Mouse (Mus musculus) kidney, embryonic 15.5 days (tissue): ENCODE data around the gene Alg2. TPM values are rescaled to one million over a fixed set of nuclear protein-coding genes. Genes with fewer than 3 reads are reported as not detected.

ENCODE experiments used
- ATAC-seq: fragments of 200-750 bp; cut with Nextera tagmentation; replicated peaks from 2 replicates; pipeline ENCODE4 v1.8.0; 2017; ENCODE audit warnings: moderate TSS enrichment; ENCODE audit not compliant: low FRiP score
- H3K27ac ChIP-seq: fragments of 300-500 bp; sonication (generic); 2 replicates; pipeline ENCODE4 v1.5.1; 2015; ENCODE audit warnings: mild to moderate bottlenecking, inconsistent platforms
- H3K27me3 ChIP-seq: fragments of 300-500 bp; sonication (generic); 2 replicates; pipeline ENCODE4 v1.6.1; 2015; ENCODE audit warnings: inconsistent platforms
- H3K36me3 ChIP-seq: fragments of 300-500 bp; sonication (generic); 2 replicates; pipeline ENCODE4 v1.6.1; 2015; ENCODE audit warnings: inconsistent platforms
- H3K4me1 ChIP-seq: fragments of 300-500 bp; sonication (generic); 2 replicates; pipeline ENCODE4 v1.6.1; 2015; ENCODE audit warnings: inconsistent platforms
- H3K4me2 ChIP-seq: fragments of 300-500 bp; sonication (generic); 2 replicates; pipeline ENCODE4 v1.6.1; 2015; ENCODE audit warnings: moderate library complexity, mild to moderate bottlenecking, inconsistent platforms
- H3K4me3 ChIP-seq: fragments of 300-500 bp; sonication (generic); replicated peaks from 2 replicates; pipeline ENCODE4 v1.5.1; 2015; ENCODE audit warnings: mild to moderate bottlenecking, inconsistent platforms
- H3K9ac ChIP-seq: fragments of 300-500 bp; sonication (generic); 2 replicates; pipeline ENCODE4 v1.6.1; 2015; ENCODE audit warnings: mild to moderate bottlenecking, inconsistent platforms
- H3K9me3 ChIP-seq: fragments of 300-500 bp; sonication (generic); replicated peaks from 2 replicates; pipeline ENCODE4 v1.6.1; 2016; ENCODE audit warnings: inconsistent platforms
- WGBS: fragments of 180-500 bp; shearing (Covaris S2); methylation state at CpG from one replicate; pipeline ENCODE4 v1.1.7; 2015; ENCODE audit warnings: mixed read lengths; 5-methylcytosine and 5-hydroxymethylcytosine counted together
- polyA plus RNA-seq: library from polyadenylated mRNA; unstranded; fragments of >200 nt; fragmentation: Nextera tagmentation; extraction: Ambion mirVana; gene quantifications from 2 replicates; pipeline ENCODE4 v1.2.1, GENCODE M21; 2015

The Alg2 gene
- polyA plus RNA-seq, 1 experiment from 2014 or later = 72.1 TPM

DNA sequence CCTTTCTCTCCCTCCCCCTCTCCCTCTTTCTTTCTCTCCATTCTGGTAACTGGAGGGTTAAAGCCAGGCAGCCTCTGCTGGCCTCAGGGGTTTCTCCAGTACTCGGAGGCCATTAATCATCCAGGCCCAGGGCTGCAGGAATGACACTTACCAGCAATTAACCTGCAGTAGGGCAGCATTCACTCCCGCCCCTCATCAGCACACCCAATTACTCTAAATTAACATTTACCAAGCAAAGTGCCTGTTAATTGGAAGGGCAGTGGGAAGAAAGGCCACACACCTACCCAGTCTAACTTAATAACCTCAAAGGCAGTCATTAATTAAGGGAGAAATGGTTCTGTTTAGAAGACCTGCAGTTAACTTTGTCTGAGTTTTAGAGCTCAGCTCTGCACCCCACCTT is 49.8 kb downstream of the Alg2 start:
- H3K4me1 ChIP-seq = peaks cover 23% of the 10 kb centered on the region
- no peaks in the 10 kb centered on the region for H3K9me3 ChIP-seq
- no peak overlapping the region for H3K4me2 ChIP-seq
- no peak overlapping the region for H3K4me3 ChIP-seq
- no peak overlapping the region for H3K27ac ChIP-seq
- H3K36me3 ChIP-seq = no peaks in the 10 kb centered on the region
- ATAC-seq = peak; percentile 66; the same call in 1 of the 2 replicates
- H3K9ac ChIP-seq = no peak overlapping the region
- 9% methylated on average over 2 of the region's 2 CpGs for WGBS
- H3K27me3 ChIP-seq = peaks cover 25% of the 10 kb centered on the region; the same call in 1 of the 2 replicates

DNA sequence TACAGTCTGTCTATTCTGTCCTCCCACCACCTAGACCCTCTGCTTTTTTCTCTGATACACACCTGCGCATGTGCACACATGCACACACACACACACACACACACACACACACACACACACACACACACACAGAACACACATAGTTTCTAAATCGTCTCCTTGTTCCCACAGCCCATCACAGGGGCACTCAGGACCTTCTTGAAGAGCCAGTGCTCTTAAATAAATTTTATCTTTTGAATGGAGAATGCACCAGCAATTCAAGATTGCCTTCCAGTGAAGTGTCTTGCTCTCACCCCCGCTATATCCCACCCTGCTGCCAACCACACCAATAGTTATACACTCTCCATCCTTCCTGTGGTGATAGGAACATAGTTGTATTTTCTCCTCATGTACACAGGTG is 51.2 kb downstream of the Alg2 start:
- H3K4me1 ChIP-seq = peaks cover 23% of the 10 kb centered on the region
- no peak overlapping the region for H3K4me2 ChIP-seq
- H3K36me3 ChIP-seq = no peaks in the 10 kb centered on the region
- H3K27ac ChIP-seq = no peak overlapping the region
- H3K27me3 ChIP-seq = peaks cover 25% of the 10 kb centered on the region; the same call in 1 of the 2 replicates
- no peak for ATAC-seq
- 88% methylated on average over 3 of the region's 3 CpGs for WGBS
- H3K9ac ChIP-seq = no peak overlapping the region
- H3K4me3 ChIP-seq = no peak overlapping the region
- H3K9me3 ChIP-seq = no peaks in the 10 kb centered on the region

DNA sequence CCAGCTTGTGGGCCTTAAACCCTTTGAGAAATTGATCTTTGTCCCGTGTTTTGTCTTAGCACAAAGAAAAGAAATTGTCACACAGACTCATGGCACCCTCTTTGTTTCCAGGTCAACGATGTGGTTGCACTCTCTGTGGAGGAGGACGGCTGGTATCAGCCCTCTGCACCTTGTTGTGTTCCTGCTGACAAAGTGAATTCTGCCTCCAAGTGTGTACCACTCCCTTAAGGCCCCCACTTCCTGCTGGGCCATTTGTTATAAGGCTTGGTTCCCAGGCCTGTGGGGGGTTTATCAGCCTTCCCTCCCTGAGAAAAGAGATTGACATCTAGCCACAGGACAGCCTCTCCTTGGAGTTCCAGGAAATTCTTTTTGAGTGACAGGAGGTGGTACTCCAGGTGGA is 51.9 kb downstream of the Alg2 start:
- no peaks in the 10 kb centered on the region for H3K36me3 ChIP-seq
- H3K27me3 ChIP-seq = peaks cover 24% of the 10 kb centered on the region; the same call in 1 of the 2 replicates
- H3K27ac ChIP-seq = no peak overlapping the region
- no peak overlapping the region for H3K4me3 ChIP-seq
- no peak overlapping the region for H3K9ac ChIP-seq
- WGBS = 23% methylated on average over 3 of the region's 3 CpGs
- peaks cover 23% of the 10 kb centered on the region for H3K4me1 ChIP-seq
- no peaks in the 10 kb centered on the region for H3K9me3 ChIP-seq
- no peak for ATAC-seq
- no peak overlapping the region for H3K4me2 ChIP-seq

DNA sequence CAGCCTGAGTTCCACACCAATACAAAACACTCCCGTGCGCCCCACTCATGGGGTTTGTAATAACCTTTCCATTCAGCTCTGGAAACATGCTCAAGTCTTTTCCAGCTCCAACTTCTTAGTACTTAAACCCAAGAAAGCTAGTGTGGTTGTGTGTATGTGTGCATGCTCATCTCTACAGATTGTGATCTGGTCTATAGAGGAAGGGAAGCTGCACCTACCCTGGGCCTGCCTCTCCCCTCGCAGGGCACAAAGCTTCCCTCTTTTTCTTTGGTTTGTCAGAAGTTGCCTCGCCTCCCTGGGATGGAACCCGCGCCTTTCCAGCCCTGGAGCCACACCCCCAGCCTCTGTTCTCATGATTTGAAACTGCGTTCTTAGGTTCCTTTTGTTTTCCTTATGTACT is 53.9 kb downstream of the Alg2 start:
- H3K4me1 ChIP-seq = peaks cover 19% of the 10 kb centered on the region
- no peak overlapping the region for H3K9ac ChIP-seq
- ATAC-seq = no peak
- WGBS = 53% methylated on average over 7 of the region's 7 CpGs
- H3K36me3 ChIP-seq = 0 out of 2 replicates have a peak, but pooled peaks cover 5% of the 10 kb centered on the region
- no peak overlapping the region for H3K27ac ChIP-seq
- peaks cover 11% of the 10 kb centered on the region; the same call in 1 of the 2 replicates for H3K27me3 ChIP-seq
- H3K9me3 ChIP-seq = no peaks in the 10 kb centered on the region
- H3K4me3 ChIP-seq = no peak overlapping the region
- no peak overlapping the region for H3K4me2 ChIP-seq

DNA sequence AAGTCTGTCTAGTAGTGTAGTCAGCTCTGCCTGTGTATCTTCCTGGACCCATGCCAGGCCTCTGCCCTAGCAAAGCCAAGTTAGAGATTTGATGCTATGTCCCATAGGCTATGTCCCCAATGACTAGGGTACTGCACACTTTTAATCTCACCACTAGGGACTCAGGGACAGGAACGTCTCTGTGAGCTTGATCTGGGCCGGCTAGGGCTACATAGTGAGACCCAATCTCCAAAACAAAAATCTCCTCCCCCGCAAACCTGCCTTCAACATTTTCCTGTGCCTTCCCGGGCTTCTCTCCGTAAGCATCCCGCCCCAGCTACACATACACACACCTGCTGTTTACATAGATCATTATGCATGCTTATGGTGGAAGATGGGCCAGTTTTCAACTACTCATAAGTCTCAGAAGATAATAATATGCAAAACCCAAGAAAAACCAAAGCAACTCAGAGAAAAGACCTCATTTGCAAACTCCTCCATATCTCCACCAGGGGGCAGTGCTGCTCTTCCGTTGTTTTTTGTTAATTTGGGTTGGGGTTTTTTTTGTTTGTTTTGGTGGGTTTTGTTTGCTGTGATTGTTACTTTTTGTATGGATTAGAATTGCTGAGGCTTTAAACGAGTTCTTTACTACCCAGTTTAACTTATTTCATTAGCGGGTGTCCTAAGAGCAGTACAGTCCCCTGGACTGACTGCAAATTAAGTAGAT is 54.7 kb downstream of the Alg2 start:
- no peak overlapping the region for H3K4me3 ChIP-seq
- H3K27me3 ChIP-seq = peaks cover 11% of the 10 kb centered on the region; the same call in 1 of the 2 replicates
- H3K9ac ChIP-seq = no peak overlapping the region
- H3K9me3 ChIP-seq = no peaks in the 10 kb centered on the region
- no peak overlapping the region for H3K27ac ChIP-seq
- H3K4me1 ChIP-seq = peaks cover 11% of the 10 kb centered on the region
- peaks cover 5% of the 10 kb centered on the region; the same call in 1 of the 2 replicates for H3K36me3 ChIP-seq
- H3K4me2 ChIP-seq = no peak overlapping the region
- 20% methylated on average over 9 of the region's 9 CpGs for WGBS
- ATAC-seq = peak; percentile 27; the same call in 1 of the 2 replicates

DNA sequence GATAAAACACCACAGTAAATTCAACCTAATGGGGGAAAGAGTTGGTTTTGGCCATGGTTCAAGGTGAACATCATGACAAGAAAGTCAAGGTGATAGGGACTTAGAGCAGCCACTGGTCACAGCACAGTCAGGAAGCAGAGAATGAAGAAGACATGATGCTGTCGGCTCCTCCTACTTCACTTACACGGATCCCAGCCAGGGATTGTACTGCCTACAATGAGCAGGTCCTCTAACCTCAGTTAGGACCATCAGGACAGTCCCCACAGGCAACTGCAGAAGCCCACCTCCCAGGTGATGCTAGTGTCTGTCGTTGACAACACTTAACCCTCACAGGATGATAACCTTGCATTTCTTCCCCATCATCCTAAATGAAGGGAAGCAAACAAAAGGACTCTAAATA is 56.3 kb downstream of the Alg2 start:
- Histone ChIP-seq H3K36me3 (peaks cover 14% of the 10 kb centered on the region), H3K27ac (no peak overlapping the region), H3K9me3 (no peaks in the 10 kb centered on the region), H3K4me1 (no peaks in the 10 kb centered on the region), H3K4me2 (no peak overlapping the region), H3K4me3 (no peak overlapping the region), H3K27me3 (peaks cover 8% of the 10 kb centered on the region; the same call in 1 of the 2 replicates), H3K9ac (no peak overlapping the region)
- ATAC-seq = no peak
- 69% methylated on average over 3 of the region's 3 CpGs for WGBS

Other genes starting within 250 kb of the Alg2 start
- 45.2 and 45.5 TPM in 2 replicates for gene Tgfbr1, start 121.1 kb downstream of the Alg2 start, polyA plus RNA-seq
- gene Sec61b, start 325 bp upstream of the Alg2 start, polyA plus RNA-seq = 432 and 474 TPM in 2 replicates